Mouse (Mus musculus): ENCODE measurements at regions not wholly inside any gene's neighbourhood (a gene's known extent, or its start where the extent isn't known, plus 50 kb on each side); places are given as distances from the start of the nearest gene placed in this dataset.

DNA sequence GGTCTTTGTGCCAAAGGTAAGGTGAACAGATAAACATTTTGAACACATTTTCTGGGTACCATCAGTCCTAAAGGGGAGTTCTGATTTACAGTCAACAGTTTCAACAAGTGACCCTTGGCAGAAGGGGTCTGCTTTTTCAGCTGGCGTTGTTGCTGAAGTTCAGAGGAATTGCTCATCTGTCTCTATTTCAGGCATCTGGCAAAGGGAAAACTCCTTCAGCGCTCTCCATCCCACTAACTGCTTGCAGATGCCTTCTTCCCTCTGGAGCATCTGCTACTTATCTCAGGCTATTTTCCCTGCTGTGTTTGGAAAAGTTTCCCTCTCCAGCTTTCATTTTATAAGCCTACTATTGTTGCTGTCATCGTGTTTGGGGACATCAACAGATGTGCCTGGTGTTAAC is 223.6 kb upstream of the Rgmb start:
- Histone ChIP-seq H3K9me3 (ENCODE audit: control insufficient read depth, low read length) (no peaks in the 10 kb centered on the region), H3K36me3 (ENCODE audit: control insufficient read depth, insufficient read depth, low read length) (no peaks in the 10 kb centered on the region), H3K4me1 (replicated peaks; ENCODE audit: control insufficient read depth, insufficient read depth, low read length) (no peaks in the 10 kb centered on the region), H3K27me3 (ENCODE audit: control insufficient read depth, insufficient read depth, low read length) (no peaks in the 10 kb centered on the region), H3K4me2 (ENCODE audit: low read depth, low read length, severe bottlenecking) (no peak overlapping the region), H3K4me3 (ENCODE audit: low read depth, low read length) (no peak overlapping the region), H3K9ac (ENCODE audit: low read length) (no peak overlapping the region), H3K27ac (ENCODE audit: low read depth, low read length) (no peak overlapping the region)
- DNase-seq (ENCODE audit: low spot score) (peak; percentile 47), ATAC-seq (replicated peaks; ENCODE audit: low FRiP score) (no peak)
- WGBS, result 51% methylated on average over 3 of the region's 3 CpGs

DNA sequence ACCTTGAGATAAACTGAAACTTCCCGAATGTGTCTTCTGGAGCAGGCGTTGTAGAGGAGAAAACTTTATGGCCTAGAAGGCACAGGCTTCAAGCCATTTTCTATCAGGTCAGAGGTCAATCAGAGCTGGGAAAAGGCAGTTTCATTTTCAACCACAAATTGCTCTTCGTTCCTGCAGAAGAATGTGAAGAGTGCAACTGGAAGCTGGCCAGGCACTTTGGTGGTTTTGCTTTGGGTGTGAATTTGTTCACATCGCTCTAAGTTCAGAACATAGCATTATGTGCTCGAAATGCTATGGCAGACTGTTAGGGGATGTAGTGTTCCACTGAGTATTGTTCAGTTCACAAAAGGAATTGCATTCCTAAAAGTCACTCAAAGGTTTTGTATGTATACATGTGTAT is 220.9 kb upstream of the Rgmb start:
- 73% methylated on average over 5 of the region's 5 CpGs for WGBS
- Histone ChIP-seq H3K27me3 (ENCODE audit: control insufficient read depth, insufficient read depth, low read length) (no peaks in the 10 kb centered on the region), H3K9me3 (ENCODE audit: control insufficient read depth, low read length) (no peaks in the 10 kb centered on the region), H3K36me3 (ENCODE audit: control insufficient read depth, insufficient read depth, low read length) (no peaks in the 10 kb centered on the region), H3K4me3 (ENCODE audit: low read depth, low read length) (no peak overlapping the region), H3K27ac (ENCODE audit: low read depth, low read length) (no peak overlapping the region), H3K9ac (ENCODE audit: low read length) (no peak overlapping the region), H3K4me1 (replicated peaks; ENCODE audit: control insufficient read depth, insufficient read depth, low read length) (no peaks in the 10 kb centered on the region), H3K4me2 (ENCODE audit: low read depth, low read length, severe bottlenecking) (no peak overlapping the region)
- no peak for ATAC-seq (replicated peaks; ENCODE audit: low FRiP score)
- DNase-seq (ENCODE audit: low spot score), result no peak

DNA sequence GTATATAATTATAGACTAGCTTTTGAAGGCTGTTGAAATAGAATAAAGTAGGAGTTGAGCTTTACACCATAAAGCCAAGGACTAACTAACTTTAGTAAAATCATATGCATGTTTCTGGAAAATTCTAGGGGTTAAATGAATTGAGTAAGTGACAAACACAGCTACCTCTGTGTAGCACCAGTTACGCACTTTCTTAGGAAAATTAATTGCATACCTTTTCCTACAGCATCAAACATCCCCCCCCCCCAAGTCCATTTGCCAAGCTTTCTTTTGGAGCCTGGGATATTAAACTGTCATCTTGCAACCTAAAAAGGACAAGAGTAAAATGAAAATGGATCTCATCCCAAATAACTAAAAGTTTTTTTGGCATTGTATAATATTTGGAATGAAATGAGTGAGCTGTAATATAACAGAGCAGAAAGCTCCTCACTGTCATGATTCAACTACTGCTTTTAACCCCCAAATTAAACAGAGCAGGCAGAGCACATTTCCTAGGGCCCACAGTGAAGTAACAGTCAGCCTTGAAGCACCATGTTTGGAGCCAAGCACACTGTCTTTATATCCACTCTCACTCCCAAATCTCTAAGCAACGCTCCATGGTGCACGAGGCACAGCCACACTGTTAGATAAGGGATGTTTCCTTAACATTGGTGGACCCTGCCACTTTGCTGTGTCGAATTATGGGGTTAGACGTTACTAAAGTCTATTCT is 210.9 kb upstream of the Rgmb start:
- no peak overlapping the region for H3K27ac ChIP-seq (ENCODE audit: low read depth, low read length)
- ATAC-seq (replicated peaks; ENCODE audit: low FRiP score) (no peak), DNase-seq (ENCODE audit: low spot score) (no peak)
- H3K9ac ChIP-seq (ENCODE audit: low read length), result no peak overlapping the region
- no peak overlapping the region for H3K4me3 ChIP-seq (ENCODE audit: low read depth, low read length)
- no peaks in the 10 kb centered on the region for H3K4me1 ChIP-seq (replicated peaks; ENCODE audit: control insufficient read depth, insufficient read depth, low read length)
- H3K27me3 ChIP-seq (ENCODE audit: control insufficient read depth, insufficient read depth, low read length), result no peaks in the 10 kb centered on the region
- no peak overlapping the region for H3K4me2 ChIP-seq (ENCODE audit: low read depth, low read length, severe bottlenecking)
- no peaks in the 10 kb centered on the region for H3K36me3 ChIP-seq (ENCODE audit: control insufficient read depth, insufficient read depth, low read length)
- H3K9me3 ChIP-seq (ENCODE audit: control insufficient read depth, low read length), result no peaks in the 10 kb centered on the region
- 41% methylated on average over 5 of the region's 5 CpGs for WGBS

DNA sequence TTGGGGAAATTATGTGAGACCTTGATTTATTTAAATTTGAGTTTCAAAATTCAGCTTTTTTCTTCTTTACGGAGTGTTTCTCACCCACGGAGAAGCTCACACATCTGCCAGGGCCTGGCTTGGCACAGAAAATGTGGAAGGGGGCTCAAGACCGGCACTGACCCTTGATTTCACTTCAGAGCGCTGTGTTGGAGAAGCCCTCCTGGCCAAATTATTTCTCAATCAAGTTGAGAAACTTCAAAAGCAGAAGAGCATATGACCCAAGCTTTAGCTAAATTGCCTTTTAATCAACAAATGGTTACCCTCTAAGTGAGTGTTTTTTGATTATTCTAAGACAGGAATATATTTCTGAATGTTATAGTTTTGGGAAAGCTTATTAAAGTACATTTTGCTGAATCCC is 197.2 kb upstream of the Rgmb start:
- Histone ChIP-seq H3K9me3 (ENCODE audit: control insufficient read depth, low read length) (no peaks in the 10 kb centered on the region), H3K27me3 (ENCODE audit: control insufficient read depth, insufficient read depth, low read length) (no peaks in the 10 kb centered on the region), H3K4me3 (ENCODE audit: low read depth, low read length) (no peak overlapping the region), H3K9ac (ENCODE audit: low read length) (no peak overlapping the region), H3K27ac (ENCODE audit: low read depth, low read length) (no peak overlapping the region), H3K4me1 (replicated peaks; ENCODE audit: control insufficient read depth, insufficient read depth, low read length) (no peaks in the 10 kb centered on the region), H3K4me2 (ENCODE audit: low read depth, low read length, severe bottlenecking) (no peak overlapping the region), H3K36me3 (ENCODE audit: control insufficient read depth, insufficient read depth, low read length) (no peaks in the 10 kb centered on the region)
- ATAC-seq (replicated peaks; ENCODE audit: low FRiP score), result no peak
- DNase-seq (ENCODE audit: low spot score), result no peak
- 89% methylated on average over 4 of the region's 4 CpGs for WGBS

DNA sequence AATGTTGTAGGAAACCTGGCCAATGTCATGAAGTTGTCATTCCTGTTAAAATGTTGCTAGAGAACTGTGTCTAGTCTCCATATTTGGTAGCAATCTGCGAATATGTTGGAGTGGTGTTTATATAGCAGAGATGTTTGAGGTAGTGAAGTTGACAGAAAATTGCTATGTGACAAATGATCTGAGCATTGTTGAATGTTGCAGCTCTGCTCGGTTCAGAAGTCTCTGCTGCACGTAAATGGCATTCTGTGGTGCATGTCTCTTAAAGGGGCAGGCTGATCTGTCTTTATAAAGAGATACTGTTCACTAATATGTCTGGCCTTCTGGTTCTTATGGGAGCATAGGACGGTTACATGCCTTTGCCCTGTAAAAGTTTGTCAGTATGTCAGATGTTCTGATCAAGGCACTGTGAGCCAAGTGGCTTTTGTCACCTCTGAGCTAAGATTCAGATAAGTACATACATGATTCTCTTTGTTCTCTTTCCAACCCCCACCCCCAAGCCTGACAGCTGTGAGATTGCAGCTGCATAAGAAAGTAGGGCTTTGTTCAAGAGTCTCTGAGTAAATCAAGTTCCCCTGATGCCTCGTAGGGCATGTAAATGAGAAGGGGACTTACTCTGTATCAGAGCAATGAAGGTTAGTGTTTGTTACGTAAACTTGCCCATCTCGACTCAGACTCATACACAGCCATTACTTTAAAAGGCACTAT is 174.2 kb upstream of the Rgmb start:
- ATAC-seq (replicated peaks; ENCODE audit: low FRiP score), result peak; percentile 84
- no peak for DNase-seq (ENCODE audit: low spot score)
- peak overlapping the region; percentile 9; the same call in 1 of the 2 replicates for H3K9ac ChIP-seq (ENCODE audit: low read length)

DNA sequence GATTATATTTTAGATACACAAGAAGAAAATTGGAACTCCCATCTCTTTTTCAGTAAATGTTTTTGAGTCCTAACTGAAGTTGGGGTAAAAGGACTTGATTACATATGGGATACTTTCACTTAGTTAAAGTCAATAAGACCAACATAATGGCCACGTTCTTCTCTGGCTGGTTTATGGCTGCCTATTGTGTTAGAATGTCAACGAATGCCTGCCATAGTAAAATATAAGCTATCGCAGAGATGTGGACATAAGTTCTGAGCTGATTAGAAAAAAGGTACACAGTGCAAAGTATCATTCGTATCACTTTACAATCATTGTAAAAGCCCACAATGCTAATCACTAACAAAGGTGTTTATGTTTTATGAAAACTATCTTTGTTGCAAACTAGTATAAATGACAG is 173.2 kb upstream of the Rgmb start:
- Histone ChIP-seq H3K4me3 (ENCODE audit: low read depth, low read length) (no peak overlapping the region), H3K36me3 (ENCODE audit: control insufficient read depth, insufficient read depth, low read length) (no peaks in the 10 kb centered on the region), H3K27me3 (ENCODE audit: control insufficient read depth, insufficient read depth, low read length) (no peaks in the 10 kb centered on the region), H3K9me3 (ENCODE audit: control insufficient read depth, low read length) (no peaks in the 10 kb centered on the region), H3K4me2 (ENCODE audit: low read depth, low read length, severe bottlenecking) (no peak overlapping the region), H3K4me1 (replicated peaks; ENCODE audit: control insufficient read depth, insufficient read depth, low read length) (no peaks in the 10 kb centered on the region; the same call in 1 of the 2 replicates), H3K27ac (ENCODE audit: low read depth, low read length) (no peak overlapping the region), H3K9ac (ENCODE audit: low read length) (no peak overlapping the region)
- WGBS, result 75% methylated on average over 4 of the region's 4 CpGs
- DNase-seq (ENCODE audit: low spot score) (no peak), ATAC-seq (replicated peaks; ENCODE audit: low FRiP score) (no peak)

More for the DNA sequence above, 174.2 kb upstream of the Rgmb start:
- Histone ChIP-seq H3K4me2 (ENCODE audit: low read depth, low read length, severe bottlenecking) (no peak overlapping the region), H3K36me3 (ENCODE audit: control insufficient read depth, insufficient read depth, low read length) (no peaks in the 10 kb centered on the region), H3K4me1 (replicated peaks; ENCODE audit: control insufficient read depth, insufficient read depth, low read length) (no peaks in the 10 kb centered on the region; the same call in 1 of the 2 replicates), H3K27me3 (ENCODE audit: control insufficient read depth, insufficient read depth, low read length) (no peaks in the 10 kb centered on the region), H3K27ac (ENCODE audit: low read depth, low read length) (no peak overlapping the region), H3K4me3 (ENCODE audit: low read depth, low read length) (no peak overlapping the region), H3K9me3 (ENCODE audit: control insufficient read depth, low read length) (no peaks in the 10 kb centered on the region)
- WGBS, result 40% methylated on average over 7 of the region's 7 CpGs

DNA sequence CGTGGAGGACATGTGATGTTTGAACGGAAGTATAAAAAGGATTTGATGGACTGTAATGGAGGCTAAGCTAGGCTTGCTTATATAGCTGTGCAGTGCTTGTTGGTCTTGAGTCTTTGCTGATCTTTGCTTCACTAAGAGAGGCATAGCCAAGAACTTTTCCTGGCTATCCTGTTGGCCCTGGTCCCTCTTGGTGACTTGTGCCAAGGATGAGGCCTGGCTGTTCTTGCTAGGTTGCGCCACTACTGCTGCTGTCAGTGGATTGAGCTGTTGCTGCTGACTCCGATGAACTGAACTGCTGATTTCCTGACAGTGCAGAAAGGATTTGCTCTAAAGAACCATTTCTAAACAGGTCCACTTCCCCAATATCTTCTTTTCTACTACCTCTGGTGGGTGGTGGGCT is 167.9 kb upstream of the Rgmb start:
- H3K4me2 ChIP-seq (ENCODE audit: low read depth, low read length, severe bottlenecking), result no peak overlapping the region
- no peak overlapping the region for H3K27ac ChIP-seq (ENCODE audit: low read depth, low read length)
- ATAC-seq (replicated peaks; ENCODE audit: low FRiP score) (no peak), DNase-seq (ENCODE audit: low spot score) (no peak)
- WGBS, result 93% methylated on average over 4 of the region's 4 CpGs
- H3K4me1 ChIP-seq (replicated peaks; ENCODE audit: control insufficient read depth, insufficient read depth, low read length), result peaks cover 3% of the 10 kb centered on the region; the same call in 1 of the 2 replicates
- H3K27me3 ChIP-seq (ENCODE audit: control insufficient read depth, insufficient read depth, low read length), result no peaks in the 10 kb centered on the region
- no peak overlapping the region for H3K9ac ChIP-seq (ENCODE audit: low read length)
- H3K36me3 ChIP-seq (ENCODE audit: control insufficient read depth, insufficient read depth, low read length), result no peaks in the 10 kb centered on the region
- no peak overlapping the region for H3K4me3 ChIP-seq (ENCODE audit: low read depth, low read length)
- no peaks in the 10 kb centered on the region for H3K9me3 ChIP-seq (ENCODE audit: control insufficient read depth, low read length)

DNA sequence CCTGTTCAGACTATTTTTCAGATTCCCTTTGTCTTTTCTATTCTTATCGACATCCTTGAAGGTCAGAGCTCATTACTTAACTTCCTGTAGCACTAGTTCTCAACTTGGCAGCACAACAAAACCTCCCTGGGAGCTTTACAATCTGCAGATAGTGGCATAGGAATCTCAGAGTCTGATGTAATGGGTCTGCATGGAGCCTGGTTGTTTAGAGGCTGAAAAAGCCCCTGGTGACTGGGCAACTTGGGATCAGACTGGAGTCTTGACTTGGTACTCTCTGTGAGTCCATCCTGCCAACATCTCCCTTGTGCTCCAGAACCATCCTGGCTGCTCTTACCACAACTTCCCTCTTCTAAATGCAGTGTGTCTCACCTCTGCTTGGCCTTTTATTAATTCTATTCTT is 166.4 kb upstream of the Rgmb start:
- H3K9ac ChIP-seq (ENCODE audit: low read length), result no peak overlapping the region
- WGBS, result 39% methylated on average over 1 of the region's 1 CpGs
- H3K4me3 ChIP-seq (ENCODE audit: low read depth, low read length), result no peak overlapping the region
- no peaks in the 10 kb centered on the region for H3K36me3 ChIP-seq (ENCODE audit: control insufficient read depth, insufficient read depth, low read length)
- no peak overlapping the region for H3K4me2 ChIP-seq (ENCODE audit: low read depth, low read length, severe bottlenecking)
- ATAC-seq (replicated peaks; ENCODE audit: low FRiP score) (no peak), DNase-seq (ENCODE audit: low spot score) (no peak)
- no peaks in the 10 kb centered on the region for H3K27me3 ChIP-seq (ENCODE audit: control insufficient read depth, insufficient read depth, low read length)
- H3K9me3 ChIP-seq (ENCODE audit: control insufficient read depth, low read length), result no peaks in the 10 kb centered on the region
- peaks cover 5% of the 10 kb centered on the region; the same call in 1 of the 2 replicates for H3K4me1 ChIP-seq (replicated peaks; ENCODE audit: control insufficient read depth, insufficient read depth, low read length)
- H3K27ac ChIP-seq (ENCODE audit: low read depth, low read length), result no peak overlapping the region

DNA sequence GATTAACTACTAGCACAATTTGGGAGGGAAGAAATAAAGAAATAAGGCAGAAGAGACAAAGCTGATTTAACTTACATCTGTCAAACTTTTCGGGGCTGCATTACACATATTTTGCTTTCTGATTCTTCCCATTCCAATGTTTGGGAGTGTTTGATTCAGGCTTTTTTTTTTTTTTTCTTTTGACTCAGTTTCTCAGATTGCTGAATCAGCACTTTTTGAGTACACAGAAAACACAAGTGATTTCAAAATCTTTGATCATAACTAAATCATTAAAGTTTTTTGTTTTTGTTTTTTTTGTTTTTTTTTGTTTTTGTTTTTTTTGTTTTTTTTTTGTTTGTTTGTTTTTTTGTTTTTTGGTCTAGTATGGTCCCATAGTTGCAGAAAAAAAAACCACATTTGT is 164.7 kb upstream of the Rgmb start:
- 88% methylated on average over 1 of the region's 1 CpGs for WGBS
- Histone ChIP-seq H3K36me3 (ENCODE audit: control insufficient read depth, insufficient read depth, low read length) (no peaks in the 10 kb centered on the region), H3K4me2 (ENCODE audit: low read depth, low read length, severe bottlenecking) (no peak overlapping the region), H3K27me3 (ENCODE audit: control insufficient read depth, insufficient read depth, low read length) (no peaks in the 10 kb centered on the region), H3K27ac (ENCODE audit: low read depth, low read length) (no peak overlapping the region), H3K9me3 (ENCODE audit: control insufficient read depth, low read length) (no peaks in the 10 kb centered on the region), H3K9ac (ENCODE audit: low read length) (no peak overlapping the region), H3K4me3 (ENCODE audit: low read depth, low read length) (no peak overlapping the region), H3K4me1 (replicated peaks; ENCODE audit: control insufficient read depth, insufficient read depth, low read length) (peaks cover 7% of the 10 kb centered on the region; the same call in 1 of the 2 replicates)
- ATAC-seq (replicated peaks; ENCODE audit: low FRiP score) (no peak), DNase-seq (ENCODE audit: low spot score) (no peak)
